In the genomic region with DNA sequence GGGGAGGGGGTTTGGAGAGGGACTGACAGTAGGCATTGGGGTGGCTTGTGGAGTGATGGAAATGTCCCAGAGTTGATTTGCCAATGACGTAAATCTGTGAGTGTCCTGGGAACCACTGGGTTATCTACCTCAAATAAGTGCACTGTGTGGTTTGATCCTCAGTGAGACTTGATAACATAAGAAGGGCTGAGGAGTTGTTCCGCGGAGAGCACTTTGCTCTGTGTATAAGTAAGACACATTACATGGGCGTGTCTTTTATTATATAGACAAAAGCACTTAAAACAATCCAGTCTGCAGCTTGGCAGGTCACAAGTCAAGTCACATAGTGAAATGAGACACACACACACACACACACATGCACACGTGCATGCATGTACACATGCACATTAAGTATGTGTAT, we compare ENCODE assay signal across 16 mouse cellular contexts.
"Had no signal": no experiment of that assay in that cellular context is flagged by ENCODE, and none has a peak within 500 bp of the region (broad histone marks: within the 10 kb centered on the region; RNA-seq: fewer than 3 reads in every experiment).

No protein-coding gene starts in this region.

- H3K9ac ChIP-seq: neural tube, embryonic 13.5 days; neural tube, embryonic 15.5 days; stomach, embryonic 15.5 days had no signal

- DNase-seq: retina, postnatal 1 day; right cerebral cortex, adult 18-20 months; right cerebral cortex, postnatal 14 days; right cerebral cortex, postnatal 25 days; right cerebral cortex, postnatal 4 days; spleen, adult 18-20 months; thymus, adult 18-20 months; thymus, adult 2 months; thymus, postnatal 14 days; thymus, postnatal 25 days; thymus, postnatal 36 days; thymus, postnatal 4 days had no signal

- H3K27ac ChIP-seq: neural tube, embryonic 13.5 days; neural tube, embryonic 15.5 days; stomach, embryonic 15.5 days; stomach, postnatal 0 days had no signal

- H3K36me3 ChIP-seq: neural tube, embryonic 13.5 days; neural tube, embryonic 15.5 days; stomach, embryonic 15.5 days had no signal

- H3K9me3 ChIP-seq: neural tube, embryonic 13.5 days; neural tube, embryonic 15.5 days; stomach, embryonic 15.5 days had no signal

- H3K27me3 ChIP-seq: neural tube, embryonic 13.5 days; neural tube, embryonic 15.5 days; stomach, embryonic 15.5 days had no signal

- H3K4me2 ChIP-seq: neural tube, embryonic 13.5 days; neural tube, embryonic 15.5 days; stomach, embryonic 15.5 days had no signal

- H3K4me1 ChIP-seq: stomach, embryonic 15.5 days had no signal

- H3K4me3 ChIP-seq: neural tube, embryonic 13.5 days; neural tube, embryonic 15.5 days; stomach, embryonic 15.5 days had no signal
